ENCODE assay signal across 31 mouse cellular contexts in the genomic region with DNA sequence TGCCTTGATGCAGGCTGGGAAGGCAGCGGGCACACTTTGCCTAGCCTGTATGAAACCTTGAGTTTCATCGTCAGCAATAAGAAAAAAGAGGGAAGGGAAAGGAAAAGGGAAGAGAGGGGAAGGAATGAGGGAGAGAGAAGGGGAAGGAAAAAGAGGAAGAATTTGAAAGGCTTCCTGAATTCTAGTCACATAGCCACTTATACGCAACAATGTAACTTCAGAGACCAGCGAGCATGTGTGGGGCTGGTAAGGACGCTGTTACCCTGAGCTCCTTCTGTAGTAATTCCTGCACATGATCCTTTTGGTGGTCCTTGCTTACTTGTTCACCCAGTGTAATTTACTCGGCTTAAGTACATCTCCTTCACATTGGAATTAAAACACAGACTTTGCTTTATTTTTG. TPM values are rescaled to one million over a fixed set of nuclear protein-coding genes. Genes with fewer than 3 reads are reported as not detected.
DNase-seq lines count a peak whose midpoint lies in the region; ATAC-seq and TF ChIP-seq lines count a peak whose summit lies in the region.
"Had no signal": no experiment of that assay in that cellular context is flagged by ENCODE, and none has a peak within 500 bp of the region (broad histone marks: within the 10 kb centered on the region; RNA-seq: fewer than 3 reads in every experiment).

No protein-coding gene starts in this region.

- no peak overlapping the region for H3K4me2 ChIP-seq in midbrain, embryonic 13.5 days (replicated peaks)
- H3K4me2 ChIP-seq in midbrain, embryonic 15.5 days, result no peak overlapping the region
- H3K4me2 ChIP-seq: embryonic facial prominence, embryonic 13.5 days; forebrain, embryonic 12.5 days; forebrain, embryonic 15.5 days; heart, embryonic 12.5 days; heart, embryonic 15.5 days; hindbrain, embryonic 13.5 days; intestine, embryonic 15.5 days had no signal

- TF ChIP-seq CTCF in bone marrow macrophage, adult 2 months (IDR thresholded peaks at IDR 0.05; ENCODE audit: low read depth, low read length), result no peak

- 88% methylated on average over 6 of the region's 6 CpGs for WGBS in midbrain, embryonic 13.5 days
- 89% methylated on average over 6 of the region's 6 CpGs for WGBS in midbrain, embryonic 15.5 days

- H3K9me3 ChIP-seq in midbrain, embryonic 13.5 days, result no peaks in the 10 kb centered on the region
- no peaks in the 10 kb centered on the region for H3K9me3 ChIP-seq in midbrain, embryonic 15.5 days
- H3K9me3 ChIP-seq: embryonic facial prominence, embryonic 10.5 days; embryonic facial prominence, embryonic 13.5 days; forebrain, embryonic 12.5 days; forebrain, embryonic 15.5 days; heart, embryonic 12.5 days; heart, embryonic 15.5 days; hindbrain, embryonic 10.5 days; hindbrain, embryonic 13.5 days; intestine, embryonic 15.5 days had no signal

- no peaks in the 10 kb centered on the region for H3K27me3 ChIP-seq in midbrain, embryonic 13.5 days
- H3K27me3 ChIP-seq in midbrain, embryonic 15.5 days (replicated peaks), result no peaks in the 10 kb centered on the region
- H3K27me3 ChIP-seq: embryonic facial prominence, embryonic 13.5 days; forebrain, embryonic 12.5 days; forebrain, embryonic 15.5 days; heart, embryonic 12.5 days; heart, embryonic 15.5 days; hindbrain, embryonic 13.5 days; intestine, embryonic 15.5 days had no signal

- H3K27ac ChIP-seq in bone marrow macrophage, adult 2 months (ENCODE audit: insufficient read depth, low read depth, low read length), result peak overlapping the region; percentile 36
- no peak overlapping the region for H3K27ac ChIP-seq in midbrain, embryonic 13.5 days
- H3K27ac ChIP-seq in midbrain, embryonic 15.5 days, result no peak overlapping the region
- H3K27ac ChIP-seq: embryonic facial prominence, embryonic 10.5 days; embryonic facial prominence, embryonic 13.5 days; forebrain, embryonic 12.5 days; forebrain, embryonic 15.5 days; heart, adult 2 months; heart, embryonic 15.5 days; hindbrain, embryonic 10.5 days; hindbrain, embryonic 13.5 days; intestine, embryonic 15.5 days had no signal

- DNase-seq in testis, postnatal 10 days (ENCODE audit: low spot score), result peak; percentile 17
- no peak for DNase-seq in testis, postnatal 14 days (ENCODE audit: low spot score)
- DNase-seq: adrenal gland, adult 2 months; adrenal gland, postnatal 14 days; cerebellum, adult 11-12 months; cerebellum, adult 8-10 months; cerebellum, postnatal 36 days; embryo, embryonic 11 days; gastrocnemius, postnatal 10 days; gastrocnemius, postnatal 36 days; heart, adult 2 months; heart, postnatal 10 days; heart, postnatal 36 days had no signal

- peak; percentile 57 for ATAC-seq in megakaryocyte, adult 5-6 weeks (ENCODE audit: poor library complexity, severe bottlenecking)
- no peak for ATAC-seq in midbrain, embryonic 13.5 days
- no peak for ATAC-seq in midbrain, embryonic 15.5 days (replicated peaks)
- ATAC-seq: forebrain, embryonic 15.5 days; hindbrain, embryonic 16.5 days; intestine, embryonic 15.5 days had no signal

- no peak overlapping the region for H3K9ac ChIP-seq in midbrain, embryonic 13.5 days (replicated peaks)
- no peak overlapping the region for H3K9ac ChIP-seq in midbrain, embryonic 15.5 days
- H3K9ac ChIP-seq: embryonic facial prominence, embryonic 13.5 days; forebrain, embryonic 12.5 days; forebrain, embryonic 15.5 days; heart, embryonic 12.5 days; heart, embryonic 15.5 days; hindbrain, embryonic 13.5 days; intestine, embryonic 15.5 days had no signal

- no peak for TF ChIP-seq POLR2A in bone marrow macrophage, adult 2 months (IDR thresholded peaks at IDR 0.05; ENCODE audit: borderline replicate concordance, low read depth, low read length)

- peaks cover 80% of the 10 kb centered on the region for H3K36me3 ChIP-seq in midbrain, embryonic 13.5 days
- peaks cover 43% of the 10 kb centered on the region for H3K36me3 ChIP-seq in midbrain, embryonic 15.5 days (replicated peaks)
- H3K36me3 ChIP-seq: intestine, embryonic 15.5 days had no signal

- H3K4me3 ChIP-seq in bone marrow macrophage, adult 2 months (ENCODE audit: insufficient read depth, low read length), result peak overlapping the region; percentile 25
- H3K4me3 ChIP-seq in midbrain, embryonic 13.5 days (replicated peaks), result no peak overlapping the region
- no peak overlapping the region for H3K4me3 ChIP-seq in midbrain, embryonic 15.5 days
- H3K4me3 ChIP-seq: embryonic facial prominence, embryonic 10.5 days; embryonic facial prominence, embryonic 13.5 days; erythroblast, embryonic 14.5 days; forebrain, embryonic 12.5 days; forebrain, embryonic 15.5 days; heart, adult 2 months; heart, embryonic 12.5 days; heart, embryonic 15.5 days; hindbrain, embryonic 10.5 days; hindbrain, embryonic 13.5 days; intestine, embryonic 15.5 days had no signal

- peaks cover 15% of the 10 kb centered on the region for H3K4me1 ChIP-seq in bone marrow macrophage, adult 2 months (ENCODE audit: control insufficient read depth, insufficient read depth, low read length)
- H3K4me1 ChIP-seq in midbrain, embryonic 13.5 days (replicated peaks), result 0 out of 2 replicates have a peak, but pooled peaks cover 3% of the 10 kb centered on the region
- no peaks in the 10 kb centered on the region for H3K4me1 ChIP-seq in midbrain, embryonic 15.5 days
- H3K4me1 ChIP-seq: embryonic facial prominence, embryonic 13.5 days; forebrain, embryonic 12.5 days; heart, embryonic 12.5 days; heart, embryonic 15.5 days; hindbrain, embryonic 10.5 days; intestine, embryonic 15.5 days had no signal

RNA-seq across cellular contexts. Expression of gene Gm6525, which starts 5.0 kb away (rescaled TPM):
- polyA plus RNA-seq in bone marrow macrophage, adult 2 months (2012; ENCODE audit: insufficient read depth, insufficient read length, missing spikeins), result 0.87 TPM in 1 of 2 replicates, not detected in the other
- 0.27 TPM in 1 of 2 replicates, not detected in the other for total RNA-seq in megakaryocyte, adult 5-6 weeks (2015)
- not detected in 2 replicates for total RNA-seq in megakaryocyte, adult 5-6 weeks (2017)
- polyA plus RNA-seq in midbrain, embryonic 13.5 days (2015; fragmentation: Nextera tagmentation; extraction: Ambion mirVana), result 3.8 and 4.3 TPM in 2 replicates
- polyA plus RNA-seq in midbrain, embryonic 15.5 days (2015; fragmentation: Nextera tagmentation; extraction: Ambion mirVana), result 2.0 and 2.5 TPM in 2 replicates
- total RNA-seq: adrenal gland, postnatal 4 days; gastrocnemius, postnatal 36 days; heart, adult 2 months; heart, postnatal 36 days had no signal
- polyA plus RNA-seq: adrenal gland, adult 2 months; brain, embryonic 14.5 days; cortical plate, adult 2 months; erythroblast, embryonic 14.5 days; heart, adult 2 months; heart, embryonic 12.5 days had no signal

RNA-seq across cellular contexts. Expression of gene Mnd1, which starts 13.4 kb away (rescaled TPM):
- polyA plus RNA-seq in bone marrow macrophage, adult 2 months (2012; ENCODE audit: insufficient read depth, insufficient read length, missing spikeins), result 2.3 and 2.6 TPM in 2 replicates
- 5.8 and 7.1 TPM in 2 replicates for total RNA-seq in megakaryocyte, adult 5-6 weeks (2015)
- total RNA-seq in megakaryocyte, adult 5-6 weeks (2017), result 7.4 and 7.6 TPM in 2 replicates
- 2.7 and 3.3 TPM in 2 replicates for polyA plus RNA-seq in midbrain, embryonic 13.5 days (2015; fragmentation: Nextera tagmentation; extraction: Ambion mirVana)
- 1.6 and 1.8 TPM in 2 replicates for polyA plus RNA-seq in midbrain, embryonic 15.5 days (2015; fragmentation: Nextera tagmentation; extraction: Ambion mirVana)
